Mouse (Mus musculus) forebrain, embryonic 14.5 days (tissue): Measurements from ENCODE around the gene Kcnma1. TPM values are rescaled to one million over a fixed set of nuclear protein-coding genes. Genes with fewer than 3 reads are reported as not detected.

Experiments
- ATAC-seq: fragments of 200-750 bp; cut with Nextera tagmentation; 2 replicates; pipeline ENCODE4 v1.8.0; 2017; ENCODE audit warnings: mild to moderate bottlenecking, moderate library complexity
- DNase-seq: peaks from one replicate; pipeline ENCODE4 v3.0.0-alpha.2; 2015; ENCODE audit warnings: low spot score
- H3K27ac ChIP-seq: fragments of 300-500 bp; sonication (generic); 2 replicates; pipeline ENCODE4 v1.5.1; 2014; ENCODE audit warnings: low read depth, mild to moderate bottlenecking, control low read depth, low read length, moderate library complexity
- H3K27me3 ChIP-seq: fragments of 300-500 bp; sonication (generic); replicated peaks from 2 replicates; pipeline ENCODE4 v1.6.1; 2014; ENCODE audit warnings: low read length, control low read depth, mixed read lengths; ENCODE audit not compliant: control insufficient read depth, insufficient read depth
- H3K36me3 ChIP-seq: fragments of 300-500 bp; sonication (generic); 2 replicates; pipeline ENCODE4 v1.6.1; 2014; ENCODE audit warnings: low read length, control low read depth; ENCODE audit not compliant: control insufficient read depth, insufficient read depth
- H3K4me1 ChIP-seq: fragments of 300-500 bp; sonication (generic); 2 replicates; pipeline ENCODE4 v1.6.1; 2014; ENCODE audit warnings: antibody characterized with exemption, low read length, control low read depth; ENCODE audit not compliant: control insufficient read depth, insufficient read depth
- H3K4me2 ChIP-seq: fragments of 300-500 bp; sonication (generic); 2 replicates; pipeline ENCODE4 v1.6.1; 2014; ENCODE audit warnings: mild to moderate bottlenecking, control low read depth, low read length
- H3K4me3 ChIP-seq: fragments of 300-500 bp; sonication (generic); 2 replicates; pipeline ENCODE4 v1.5.1; 2014; ENCODE audit warnings: low read depth, low read length, control low read depth
- H3K9ac ChIP-seq: fragments of 300-500 bp; sonication (generic); 2 replicates; pipeline ENCODE4 v1.6.1; 2014; ENCODE audit warnings: mild to moderate bottlenecking, low read length, control low read depth, moderate library complexity
- H3K9me3 ChIP-seq: fragments of 300-500 bp; sonication (generic); replicated peaks from 2 replicates; pipeline ENCODE4 v1.6.1; 2016; ENCODE audit warnings: low read length, control low read depth, mixed read lengths; ENCODE audit not compliant: control insufficient read depth
- WGBS: fragments of 180-500 bp; shearing (Covaris S2); extraction: QIAGEN DNeasy Blood & Tissue Kit; methylation state at CpG from one replicate; pipeline ENCODE4 v1.1.7; 2014; 5-methylcytosine and 5-hydroxymethylcytosine counted together
- polyA plus RNA-seq: library from polyadenylated mRNA; unstranded; fragments of >200 nt; fragmentation: Nextera tagmentation; extraction: Ambion mirVana; gene quantifications from 2 replicates; pipeline ENCODE4 v1.2.1, GENCODE M21; 2014

Gene Kcnma1
- polyA plus RNA-seq, 1 experiment from 2014 or later, result 6.6 TPM

DNA sequence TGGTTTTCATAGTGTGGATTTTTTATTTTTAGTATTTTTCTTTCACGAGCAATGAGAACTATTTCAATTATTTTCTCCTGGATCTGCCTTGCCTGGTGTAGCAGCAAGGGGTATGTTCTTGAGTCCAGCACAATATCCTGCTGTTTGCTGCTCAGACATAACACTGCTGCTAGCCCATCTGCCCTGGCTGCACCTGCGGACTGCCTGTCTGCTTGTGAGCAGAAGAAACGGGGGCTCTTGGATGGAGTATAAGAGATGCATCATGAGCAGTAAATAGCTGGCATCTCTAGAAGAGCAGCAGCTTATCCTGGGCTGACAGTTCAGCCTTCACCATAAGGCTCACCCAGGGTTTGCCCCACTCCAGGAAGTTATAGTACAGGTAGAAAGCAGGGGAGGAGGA, 687.5 kb downstream of the Kcnma1 start:
- DNase-seq, result no peak
- H3K27me3 ChIP-seq, result no peaks in the 10 kb centered on the region
- H3K9ac ChIP-seq, result no peak overlapping the region
- no peak overlapping the region for H3K27ac ChIP-seq
- H3K4me3 ChIP-seq, result no peak overlapping the region
- H3K36me3 ChIP-seq, result no peaks in the 10 kb centered on the region
- H3K4me2 ChIP-seq, result no peak overlapping the region
- WGBS, result 87% methylated on average over 3 of the region's 3 CpGs
- no peaks in the 10 kb centered on the region for H3K9me3 ChIP-seq
- ATAC-seq, result no peak
- H3K4me1 ChIP-seq, result no peaks in the 10 kb centered on the region

DNA sequence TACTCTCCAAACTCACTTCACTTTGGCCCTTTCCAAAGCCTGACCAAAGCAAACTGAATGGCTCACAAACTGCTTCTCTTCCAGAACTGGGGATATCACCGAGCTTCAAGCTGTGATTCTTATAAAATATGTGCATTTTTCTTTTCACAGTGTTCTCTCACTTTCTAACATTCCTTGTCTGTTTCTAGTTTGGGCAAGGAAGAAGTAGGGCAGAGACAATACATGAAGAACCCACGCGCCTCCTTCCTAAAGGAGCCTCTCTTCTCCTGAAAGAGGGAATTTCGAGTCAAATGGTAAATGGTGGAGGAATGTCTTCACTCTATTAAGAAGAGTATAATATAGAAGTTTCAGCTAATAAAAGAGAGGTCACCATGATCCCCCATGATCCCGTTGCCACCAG, 709.0 kb downstream of the Kcnma1 start:
- Histone ChIP-seq H3K4me1 (no peaks in the 10 kb centered on the region), H3K4me3 (no peak overlapping the region), H3K27me3 (no peaks in the 10 kb centered on the region), H3K4me2 (no peak overlapping the region), H3K9ac (no peak overlapping the region), H3K36me3 (no peaks in the 10 kb centered on the region), H3K9me3 (no peaks in the 10 kb centered on the region), H3K27ac (no peak overlapping the region)
- WGBS, result 89% methylated on average over 5 of the region's 5 CpGs
- no peak for DNase-seq
- ATAC-seq, result no peak

DNA sequence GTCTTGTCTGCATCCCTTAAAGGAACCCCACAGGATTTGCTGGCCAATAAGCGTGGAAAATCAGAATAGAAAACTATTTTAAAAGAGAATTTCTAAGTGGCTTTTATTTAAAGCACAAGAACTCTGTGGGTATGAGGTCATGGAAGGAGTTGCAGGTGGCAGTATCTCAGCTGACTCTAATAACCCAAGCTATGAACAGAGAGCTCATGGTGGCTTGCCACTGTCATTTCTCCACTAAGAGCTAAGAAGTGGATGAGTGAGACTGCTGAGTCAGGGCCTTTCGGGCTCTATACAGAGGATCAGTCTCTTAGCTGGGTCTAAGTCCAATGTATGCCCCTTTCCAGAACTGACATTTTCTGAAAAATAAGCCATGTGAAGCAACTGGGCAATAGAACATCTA, 713.8 kb downstream of the Kcnma1 start:
- DNase-seq (no peak), ATAC-seq (no peak)
- 85% methylated on average over 2 of the region's 2 CpGs for WGBS
- no peak overlapping the region for H3K4me3 ChIP-seq
- no peak overlapping the region for H3K27ac ChIP-seq
- no peak overlapping the region for H3K4me2 ChIP-seq
- H3K9ac ChIP-seq, result no peak overlapping the region
- H3K4me1 ChIP-seq, result no peaks in the 10 kb centered on the region
- H3K36me3 ChIP-seq, result no peaks in the 10 kb centered on the region
- H3K27me3 ChIP-seq, result no peaks in the 10 kb centered on the region
- no peaks in the 10 kb centered on the region for H3K9me3 ChIP-seq

DNA sequence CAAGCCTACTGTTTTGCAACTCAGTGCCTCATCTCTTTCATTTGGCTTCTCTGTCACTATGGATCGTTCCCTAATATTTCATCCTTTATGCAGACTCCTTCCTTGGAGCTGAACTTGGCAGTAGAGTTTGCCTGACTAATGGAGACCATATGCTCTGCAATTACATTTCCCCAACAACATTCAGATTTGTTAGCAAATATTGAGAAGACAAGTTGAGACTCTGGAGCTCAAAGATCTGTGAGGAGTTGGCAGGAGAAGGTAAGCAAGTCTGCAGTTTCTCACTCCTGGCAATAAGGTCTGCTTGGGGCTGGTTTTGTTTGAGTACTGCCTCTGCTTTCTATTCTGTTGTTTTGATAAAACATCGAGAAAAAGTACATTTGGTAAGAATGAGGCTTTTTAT, 723.7 kb downstream of the Kcnma1 start:
- no peaks in the 10 kb centered on the region for H3K9me3 ChIP-seq
- 76% methylated on average over 2 of the region's 2 CpGs for WGBS
- H3K9ac ChIP-seq, result no peak overlapping the region
- H3K36me3 ChIP-seq, result no peaks in the 10 kb centered on the region
- DNase-seq, result peak; percentile 61
- H3K4me1 ChIP-seq, result no peaks in the 10 kb centered on the region
- no peak overlapping the region for H3K4me2 ChIP-seq
- H3K27ac ChIP-seq, result no peak overlapping the region
- no peak overlapping the region for H3K4me3 ChIP-seq
- no peak for ATAC-seq
- H3K27me3 ChIP-seq, result no peaks in the 10 kb centered on the region

DNA sequence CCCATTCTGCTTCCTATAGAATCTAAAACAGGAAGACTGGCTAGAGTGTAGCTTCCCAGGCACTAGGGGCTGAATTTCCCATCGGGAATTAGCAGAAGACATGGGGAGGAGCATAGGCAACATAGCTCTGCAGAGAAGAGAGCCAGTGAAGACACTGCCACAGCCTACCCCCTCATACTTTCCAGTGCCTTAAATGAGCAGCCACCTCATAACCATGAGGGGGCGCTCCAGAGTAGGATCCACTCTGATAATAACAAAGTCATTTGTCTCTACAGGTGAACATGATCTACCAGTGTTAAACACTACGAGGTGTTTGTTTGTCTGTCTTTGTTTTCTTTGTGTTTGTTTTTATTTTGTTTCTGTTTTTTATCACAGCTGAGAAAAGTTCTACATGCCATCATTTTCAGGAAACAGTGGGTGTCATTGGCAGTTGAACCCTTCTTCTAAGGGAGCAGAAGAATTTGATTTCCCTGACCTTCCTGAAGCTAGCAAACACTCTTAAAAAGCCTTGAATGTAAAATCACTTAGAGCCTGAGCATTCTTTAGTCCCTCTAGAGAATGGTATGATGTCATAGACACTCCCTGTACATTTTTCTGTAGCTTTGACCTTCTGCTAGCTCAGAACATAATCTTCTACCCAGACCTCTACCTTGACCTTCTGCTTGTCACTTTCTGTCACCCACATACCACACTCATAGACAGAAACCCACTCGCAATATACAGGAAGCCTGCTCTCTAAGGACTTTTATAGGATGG, 747.6 kb downstream of the Kcnma1 start:
- H3K4me1 ChIP-seq, result no peaks in the 10 kb centered on the region
- H3K4me2 ChIP-seq, result no peak overlapping the region
- H3K9me3 ChIP-seq, result no peaks in the 10 kb centered on the region
- whole genome bisulfite sequencing, result 52% methylated on average over 4 of the region's 4 CpGs
- ATAC-seq (no peak), DNase-seq (no peak)
- no peak overlapping the region for H3K4me3 ChIP-seq
- H3K36me3 ChIP-seq, result no peaks in the 10 kb centered on the region
- no peak overlapping the region for H3K9ac ChIP-seq
- no peaks in the 10 kb centered on the region for H3K27me3 ChIP-seq
- no peak overlapping the region for H3K27ac ChIP-seq

- Histone ChIP-seq H3K4me1 (no peaks in the 10 kb centered on the region), H3K9ac (no peak overlapping the region), H3K4me3 (no peak overlapping the region), H3K27me3 (no peaks in the 10 kb centered on the region), H3K36me3 (no peaks in the 10 kb centered on the region), H3K27ac (no peak overlapping the region), H3K9me3 (no peaks in the 10 kb centered on the region), H3K4me2 (no peak overlapping the region)
- ATAC-seq (no peak), DNase-seq (no peak)
- 85% methylated on average over 4 of the region's 4 CpGs for WGBS
These were observed 761.1 kb downstream of the Kcnma1 start for GRCm38 (mm10) chr14:23253154-23253553.

- Histone ChIP-seq H3K9ac (no peak overlapping the region), H3K27me3 (no peaks in the 10 kb centered on the region), H3K9me3 (no peaks in the 10 kb centered on the region), H3K4me2 (no peak overlapping the region), H3K36me3 (no peaks in the 10 kb centered on the region), H3K4me1 (no peaks in the 10 kb centered on the region), H3K4me3 (no peak overlapping the region), H3K27ac (no peak overlapping the region)
- no peak for ATAC-seq
- WGBS, result 89% methylated on average over 5 of the region's 5 CpGs
- DNase-seq, result no peak
These were observed 769.8 kb downstream of the Kcnma1 start for GRCm38 (mm10) chr14:23244446-23244845.

- no peaks in the 10 kb centered on the region for H3K27me3 ChIP-seq
- H3K4me3 ChIP-seq, result no peak overlapping the region
- DNase-seq, result no peak
- H3K27ac ChIP-seq, result no peak overlapping the region
- no peak overlapping the region for H3K4me2 ChIP-seq
- no peaks in the 10 kb centered on the region for H3K4me1 ChIP-seq
- no peaks in the 10 kb centered on the region for H3K36me3 ChIP-seq
- H3K9ac ChIP-seq, result no peak overlapping the region
- no peak for ATAC-seq
- H3K9me3 ChIP-seq, result no peaks in the 10 kb centered on the region
These were observed 770.4 kb downstream of the Kcnma1 start for GRCm38 (mm10) chr14:23243857-23244256.
